Mouse (Mus musculus) spleen, adult 2 months (tissue): ENCODE measurements around the gene Ntrk3. TPM values are rescaled to one million over a fixed set of nuclear protein-coding genes. Genes with fewer than 3 reads are reported as not detected.
A peak's percentile ranks its signal among the peaks of the same experiment; 100 is the strongest.

Source experiments
- DNase-seq, 2 experiments: peaks; one replicate each; pipeline versions ENCODE4 v3.0.0 to v3.0.0-alpha.2; 2012 to 2021; ENCODE audit warnings: low spot score in 2 of 2, low read depth in 1 of 2
- H3K27ac ChIP-seq: fragments of 200-500 bp; 2 replicates; pipeline ENCODE4 v1.5.1; 2012; ENCODE audit warnings: low read length, inconsistent platforms; ENCODE audit not compliant: insufficient read depth
- H3K27me3 ChIP-seq: fragments of 200-500 bp; 2 replicates; pipeline ENCODE4 v1.6.1; 2012; ENCODE audit warnings: mild to moderate bottlenecking, moderate library complexity, low read length, inconsistent platforms; ENCODE audit not compliant: control insufficient read depth, insufficient read depth
- H3K36me3 ChIP-seq: fragments of 200-500 bp; 2 replicates; pipeline ENCODE4 v1.6.1; 2012; ENCODE audit warnings: mild to moderate bottlenecking, low read length, inconsistent platforms; ENCODE audit not compliant: control insufficient read depth, insufficient read depth
- H3K4me1 ChIP-seq: fragments of 200-500 bp; 2 replicates; pipeline ENCODE4 v1.6.1; 2011; ENCODE audit warnings: inconsistent platforms; ENCODE audit not compliant: control insufficient read depth, insufficient read depth, insufficient read length
- H3K4me3 ChIP-seq: fragments of 200-500 bp; 2 replicates; pipeline ENCODE4 v1.5.1; 2011; ENCODE audit warnings: mild to moderate bottlenecking, inconsistent platforms; ENCODE audit not compliant: insufficient read depth, insufficient read length; ENCODE audit errors: extremely low read depth
- CTCF ChIP-seq: fragments of 200-500 bp; IDR thresholded peaks from 2 replicates; pipeline ENCODE4 v1.5.1; 2011; ENCODE audit warnings: mild to moderate bottlenecking, inconsistent platforms; ENCODE audit not compliant: insufficient read depth, insufficient read length, insufficient replicate concordance; ENCODE audit errors: extremely low read depth
- POLR2A ChIP-seq: fragments of 200-500 bp; IDR thresholded peaks from 2 replicates; pipeline ENCODE4 v1.6.1; 2011; ENCODE audit warnings: low read depth, low read length, inconsistent platforms
- WGBS: fragments of 180-500 bp; shearing (Covaris S2); methylation state at CpG from one replicate; pipeline ENCODE4 v1.1.7; 2018; 5-methylcytosine and 5-hydroxymethylcytosine counted together
- polyA plus RNA-seq: library from polyadenylated mRNA; depleted of rRNA; stranded (reverse); fragments of >200 nt; gene quantifications from 2 replicates; pipeline ENCODE4 v1.2.3, GENCODE M21; 2012

Gene Ntrk3
- polyA plus RNA-seq, 1 experiment: 1.5 TPM

GRCm38 (mm10) chr7:78651540-78651939 lies 86.3 kb downstream of the Ntrk3 start:
- Histone ChIP-seq H3K4me3 (no peak overlapping the region), H3K27ac (no peak overlapping the region), H3K4me1 (no peaks in the 10 kb centered on the region), H3K27me3 (no peaks in the 10 kb centered on the region), H3K36me3 (no peaks in the 10 kb centered on the region)
- no peak for DNase-seq
- no peak for TF ChIP-seq POLR2A
- TF ChIP-seq CTCF: no peak
- 52% methylated on average over 1 of the region's 1 CpGs for WGBS

GRCm38 (mm10) chr7:78643667-78644066 lies 94.1 kb downstream of the Ntrk3 start:
- WGBS: 45% methylated on average over 6 of the region's 6 CpGs
- Histone ChIP-seq H3K27ac (no peak overlapping the region), H3K36me3 (no peaks in the 10 kb centered on the region), H3K4me1 (no peaks in the 10 kb centered on the region), H3K27me3 (no peaks in the 10 kb centered on the region), H3K4me3 (no peak overlapping the region)
- TF ChIP-seq CTCF (peak; percentile 21; the same call in 1 of the 2 replicates), POLR2A (no peak)
- no peak for DNase-seq

DNA sequence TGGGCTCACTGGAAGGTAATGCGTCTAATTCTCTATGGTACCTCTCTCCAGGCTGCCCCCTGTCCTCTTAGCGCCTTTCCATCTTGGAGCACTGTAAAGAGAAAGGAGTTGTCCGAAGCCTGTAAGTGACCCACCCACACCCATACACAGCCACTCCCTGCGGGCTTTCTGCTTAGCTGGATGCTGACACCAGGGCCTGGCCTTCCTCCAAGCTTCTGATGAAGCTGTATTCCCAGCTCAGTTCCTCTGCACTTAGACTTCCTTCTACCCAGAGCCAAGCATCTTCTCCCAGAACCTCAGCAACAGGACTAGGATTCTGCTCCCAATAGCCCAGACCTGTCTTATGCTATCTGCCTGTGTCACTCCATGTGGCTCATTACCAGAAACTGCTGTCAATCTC lies 114.1 kb downstream of the Ntrk3 start:
- 84% methylated on average over 4 of the region's 4 CpGs for WGBS
- no peaks in the 10 kb centered on the region for H3K27me3 ChIP-seq
- H3K4me3 ChIP-seq: no peak overlapping the region
- H3K4me1 ChIP-seq: no peaks in the 10 kb centered on the region
- TF ChIP-seq POLR2A (no peak), CTCF (no peak)
- no peak for DNase-seq
- no peaks in the 10 kb centered on the region for H3K36me3 ChIP-seq
- no peak overlapping the region for H3K27ac ChIP-seq

DNA sequence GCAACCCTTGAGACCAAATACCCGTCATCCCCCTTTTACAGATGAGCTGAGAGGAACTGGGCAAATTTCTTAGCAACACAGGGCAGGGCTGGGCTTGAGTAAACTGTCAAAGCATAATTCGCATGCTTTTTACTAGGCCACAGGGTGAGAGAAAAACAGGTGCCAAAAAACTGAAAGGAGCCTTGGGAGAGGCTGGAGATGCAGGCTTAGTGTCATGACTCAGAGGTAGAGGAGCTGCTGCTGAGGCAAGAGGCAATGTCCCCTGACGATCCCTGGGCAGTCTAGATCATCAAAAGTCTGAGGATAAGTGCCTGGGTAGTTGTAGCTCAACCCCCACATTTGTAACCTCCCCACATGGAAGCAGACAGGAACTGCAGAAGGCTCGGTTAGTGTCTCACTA lies 116.7 kb downstream of the Ntrk3 start:
- H3K4me3 ChIP-seq: no peak overlapping the region
- no peak for TF ChIP-seq POLR2A
- TF ChIP-seq CTCF: no peak
- H3K27me3 ChIP-seq: no peaks in the 10 kb centered on the region
- H3K27ac ChIP-seq: no peak overlapping the region
- H3K36me3 ChIP-seq: no peaks in the 10 kb centered on the region
- no peaks in the 10 kb centered on the region for H3K4me1 ChIP-seq
- 45% methylated on average over 4 of the region's 4 CpGs for WGBS
- no peak for DNase-seq

DNA sequence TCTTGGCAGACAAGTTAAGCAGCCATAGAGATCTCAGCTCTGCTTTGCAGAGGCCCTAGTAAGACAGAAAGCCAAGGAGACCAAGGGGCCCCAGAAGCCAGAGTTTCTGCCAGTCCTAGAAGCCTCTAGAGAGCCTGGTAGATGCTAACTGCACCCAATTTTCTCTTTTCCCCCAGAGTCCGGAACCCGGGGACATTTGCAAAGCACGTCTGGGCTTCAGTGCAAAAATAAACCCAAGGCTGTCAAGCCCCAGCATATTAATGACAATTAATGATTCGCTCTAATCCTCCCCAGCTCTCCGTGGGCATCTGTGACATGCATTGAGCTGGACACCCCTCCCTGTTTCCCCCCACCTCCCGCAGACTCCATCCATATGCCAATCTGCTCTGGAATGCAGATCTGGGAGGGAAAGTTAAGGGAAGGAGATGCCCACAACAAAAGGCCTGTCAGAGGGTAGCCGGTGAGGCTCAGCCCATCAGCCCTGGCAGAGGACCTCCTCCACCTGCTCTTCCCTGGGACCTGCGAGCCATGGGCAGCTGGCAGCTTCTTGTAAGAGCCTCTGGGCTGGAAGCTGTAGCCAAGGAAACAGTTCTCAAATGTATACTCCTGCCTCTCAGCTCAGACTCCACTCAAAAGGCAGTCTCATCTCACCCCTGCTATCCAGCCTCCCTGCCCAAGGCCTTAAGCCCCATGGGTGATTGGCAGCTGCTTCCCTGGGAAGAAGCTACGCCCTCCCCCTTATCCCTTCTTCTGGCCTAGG lies 117.8 kb downstream of the Ntrk3 start:
- Histone ChIP-seq H3K4me3 (no peak overlapping the region), H3K4me1 (no peaks in the 10 kb centered on the region), H3K27ac (no peak overlapping the region), H3K27me3 (no peaks in the 10 kb centered on the region), H3K36me3 (no peaks in the 10 kb centered on the region)
- WGBS: 79% methylated on average over 9 of the region's 9 CpGs
- no peak for DNase-seq
- TF ChIP-seq CTCF (no peak), POLR2A (no peak)

DNA sequence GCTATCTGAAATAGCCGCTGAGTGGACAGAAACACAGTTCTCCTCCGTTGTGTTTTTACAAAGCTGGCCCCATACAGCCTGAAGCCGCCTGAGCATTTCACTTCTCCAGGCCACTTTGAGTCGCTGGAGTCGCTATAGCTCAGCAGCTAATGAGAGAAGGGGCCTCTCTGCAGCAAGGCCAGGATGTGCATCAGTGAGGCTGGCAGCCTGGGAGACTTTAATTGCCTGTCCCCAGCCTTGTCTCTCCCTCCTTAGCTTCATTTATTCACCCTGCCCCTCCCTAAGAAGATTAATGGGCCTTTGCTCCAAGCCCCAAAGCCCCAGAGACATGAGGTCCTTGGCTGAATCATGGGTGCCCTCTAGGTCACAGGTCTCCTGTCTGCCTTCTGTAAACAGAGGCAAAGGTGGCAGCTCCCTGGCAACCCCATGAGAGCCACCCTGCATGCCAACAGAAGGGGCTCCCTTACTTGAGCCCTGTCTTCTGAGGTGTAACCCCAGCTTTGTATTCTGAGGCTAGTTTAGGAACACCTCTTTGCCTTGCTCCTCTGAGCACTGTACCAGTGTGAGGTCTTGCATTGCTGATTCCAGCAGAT lies 132.2 kb downstream of the Ntrk3 start:
- DNase-seq: no peak
- Histone ChIP-seq H3K27ac (no peak overlapping the region), H3K4me3 (no peak overlapping the region), H3K27me3 (no peaks in the 10 kb centered on the region), H3K4me1 (no peaks in the 10 kb centered on the region), H3K36me3 (no peaks in the 10 kb centered on the region)
- 40% methylated on average over 5 of the region's 5 CpGs for WGBS
- TF ChIP-seq POLR2A: no peak
- no peak for TF ChIP-seq CTCF

- Histone ChIP-seq H3K36me3 (no peaks in the 10 kb centered on the region), H3K27ac (no peak overlapping the region), H3K27me3 (no peaks in the 10 kb centered on the region), H3K4me3 (no peak overlapping the region), H3K4me1 (no peaks in the 10 kb centered on the region)
- DNase-seq: no peak
- TF ChIP-seq POLR2A (no peak), CTCF (no peak)
- 45% methylated on average over 7 of the region's 7 CpGs for WGBS
Observed at GRCm38 (mm10) chr7:78603922-78604321, 133.9 kb downstream of the Ntrk3 start.
